Mouse (Mus musculus) cerebellum, adult 9-10 months (tissue): ENCODE data around the gene Asns.

ENCODE experiments used
- DNase-seq: peaks from one replicate; pipeline ENCODE4 v3.0.0; 2022

Gene Asns

GRCm38 (mm10) chr6:7692884-7693585, at the start of gene Asns:
Gene Asns, minus strand, starts transcription at chr6:7693254.
- peak; percentile 91 for DNase-seq

GRCm38 (mm10) chr6:7741721-7742120, 48.7 kb upstream of the Asns start:
- DNase-seq, result no peak

GRCm38 (mm10) chr6:7737842-7738241, 44.8 kb upstream of the Asns start:
- no peak for DNase-seq

- peak; percentile 79 for DNase-seq
Observed at GRCm38 (mm10) chr6:7732754-7733708, 40.0 kb upstream of the Asns start.

- no peak for DNase-seq
Observed at GRCm38 (mm10) chr6:7732097-7732496, 39.0 kb upstream of the Asns start.

GRCm38 (mm10) chr6:7729128-7729527, 36.1 kb upstream of the Asns start:
- no peak for DNase-seq

GRCm38 (mm10) chr6:7728241-7728640, 35.2 kb upstream of the Asns start:
- no peak for DNase-seq

GRCm38 (mm10) chr6:7716236-7716635, 23.2 kb upstream of the Asns start:
- no peak for DNase-seq

- DNase-seq, result no peak
Observed at GRCm38 (mm10) chr6:7714230-7714629, 21.2 kb upstream of the Asns start.

- no peak for DNase-seq
Observed at GRCm38 (mm10) chr6:7711837-7712330, 18.8 kb upstream of the Asns start.

GRCm38 (mm10) chr6:7708246-7708645, 15.2 kb upstream of the Asns start:
- no peak for DNase-seq

GRCm38 (mm10) chr6:7706796-7707195, 13.7 kb upstream of the Asns start:
- DNase-seq, result no peak

- no peak for DNase-seq
Observed at GRCm38 (mm10) chr6:7697999-7698699, 5.1 kb upstream of the Asns start.

GRCm38 (mm10) chr6:7697077-7697643, 4.1 kb upstream of the Asns start:
- DNase-seq, result no peak

- DNase-seq, result no peak
Observed at GRCm38 (mm10) chr6:7696641-7697040, 3.6 kb upstream of the Asns start.

- DNase-seq, result no peak
Observed at GRCm38 (mm10) chr6:7695901-7696300, 2.8 kb upstream of the Asns start.

GRCm38 (mm10) chr6:7693666-7694065, 612 bp upstream of the Asns start:
- DNase-seq, result peak; percentile 29

- no peak for DNase-seq
Observed at GRCm38 (mm10) chr6:7692451-7692850, 603 bp downstream of the Asns start.

GRCm38 (mm10) chr6:7692037-7692436, 1.0 kb downstream of the Asns start:
- DNase-seq, result no peak

- no peak for DNase-seq
Observed at GRCm38 (mm10) chr6:7690456-7690855, 2.6 kb downstream of the Asns start.

GRCm38 (mm10) chr6:7689180-7689579, 3.9 kb downstream of the Asns start:
- no peak for DNase-seq

GRCm38 (mm10) chr6:7686047-7686446, 7.0 kb downstream of the Asns start:
- no peak for DNase-seq
